Mouse (Mus musculus): ENCODE measurements at regions not wholly inside any gene's neighbourhood (a gene's known extent, or its start where the extent isn't known, plus 50 kb on each side); places are given as distances from the start of the nearest gene placed in this dataset.

DNA sequence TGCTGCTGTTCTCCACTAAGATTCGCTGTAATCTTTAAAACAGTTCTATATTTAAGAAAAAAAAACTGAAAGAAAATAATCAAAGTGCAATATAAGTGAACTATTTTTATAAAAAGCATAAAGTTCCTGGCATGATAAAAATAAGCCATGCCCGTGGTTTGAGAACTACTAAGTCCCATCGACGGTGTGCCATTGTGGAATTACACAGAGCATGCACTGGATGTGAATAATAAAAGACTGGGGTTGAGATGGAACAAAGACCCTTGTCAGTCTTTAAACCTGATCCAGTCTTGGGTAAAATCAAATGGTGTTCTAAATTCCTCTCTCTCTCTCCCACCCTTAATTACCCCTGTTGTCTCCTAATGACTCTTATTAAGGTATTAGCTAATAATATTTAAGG is 137.7 kb upstream of the Gpc5 start:
- Histone ChIP-seq H3K9me3 (replicated peaks; ENCODE audit: insufficient read depth, low read length) (no peaks in the 10 kb centered on the region), H3K9ac (ENCODE audit: control insufficient read depth, low read depth, low read length, poor library complexity, severe bottlenecking) (no peak overlapping the region), H3K27me3 (ENCODE audit: control insufficient read depth in 1 of 2, insufficient read depth in 2 of 2, low read length in 2 of 2) (peaks cover 11 to 15% of the 10 kb centered on the region in 2 experiments), H3K27ac (ENCODE audit: control insufficient read depth, low read depth, low read length) (no peak overlapping the region), H3K36me3 (ENCODE audit: control insufficient read depth in 1 of 2, insufficient read depth in 2 of 2, low read length in 2 of 2) (peaks cover 0 to 14% of the 10 kb centered on the region in 2 experiments; a peak in 2 of 4 replicates), H3K4me1 (ENCODE audit: control insufficient read depth in 1 of 2, insufficient read depth in 2 of 2, low read length in 2 of 2) (peaks cover 6 to 22% of the 10 kb centered on the region in 2 experiments; a peak in 3 of 4 replicates), H3K79me2 (ENCODE audit: control insufficient read depth, insufficient read depth, low read length, poor library complexity) (no peaks in the 10 kb centered on the region), H3K4me3 (ENCODE audit: control insufficient read depth in 1 of 2, insufficient read depth in 1 of 2, low read depth in 2 of 2, low read length in 2 of 2) (no peak overlapping the region)
- no peak for DNase-seq (ENCODE audit: low read depth, low spot score)
- TF ChIP-seq MEF2A (IDR thresholded peaks at IDR 0.05; ENCODE audit: extremely low read depth, insufficient replicate concordance, low read depth, low read length, poor library complexity, severe bottlenecking) (no peak), MYB (IDR thresholded peaks at IDR 0.05; ENCODE audit: low read depth, low read length) (no peak), CHD1 (IDR thresholded peaks at IDR 0.05; ENCODE audit: low read depth, low read length) (no peak), SMC3 (IDR thresholded peaks at IDR 0.05; ENCODE audit: low read depth, low read length) (no peak), POLR2A (IDR thresholded peaks at IDR 0.05; ENCODE audit: control insufficient read depth in 1 of 2, insufficient read depth in 1 of 2, low read depth in 1 of 2, low read length in 2 of 2, poor library complexity in 1 of 2) (no peak), GATA1 (IDR thresholded peaks at IDR 0.05; ENCODE audit: low read depth, low read length) (no peak), UBTF (IDR thresholded peaks at IDR 0.05; ENCODE audit: borderline replicate concordance, insufficient read depth, low read depth, low read length) (no peak), POLR2AphosphoS2 (IDR thresholded peaks at IDR 0.05; ENCODE audit: low read length) (no peak), NELFE (IDR thresholded peaks at IDR 0.05; ENCODE audit: low read depth, low read length) (no peak), ETS1 (IDR thresholded peaks at IDR 0.05; ENCODE audit: low read depth, low read length) (no peak)

- Histone ChIP-seq H3K79me2 (ENCODE audit: control insufficient read depth, insufficient read depth, low read length, poor library complexity) (no peaks in the 10 kb centered on the region), H3K4me3 (ENCODE audit: control insufficient read depth in 1 of 2, insufficient read depth in 1 of 2, low read depth in 2 of 2, low read length in 2 of 2) (no peak overlapping the region), H3K27ac (ENCODE audit: control insufficient read depth, low read depth, low read length) (no peak overlapping the region), H3K36me3 (ENCODE audit: control insufficient read depth in 1 of 2, insufficient read depth in 2 of 2, low read length in 2 of 2) (peaks cover 0 to 14% of the 10 kb centered on the region in 2 experiments; a peak in 2 of 4 replicates), H3K9me3 (replicated peaks; ENCODE audit: insufficient read depth, low read length) (no peaks in the 10 kb centered on the region), H3K27me3 (ENCODE audit: control insufficient read depth in 1 of 2, insufficient read depth in 2 of 2, low read length in 2 of 2) (peaks cover 18 to 19% of the 10 kb centered on the region in 2 experiments), H3K4me1 (ENCODE audit: control insufficient read depth in 1 of 2, insufficient read depth in 2 of 2, low read length in 2 of 2) (peaks cover 6 to 22% of the 10 kb centered on the region in 2 experiments; a peak in 3 of 4 replicates), H3K9ac (ENCODE audit: control insufficient read depth, low read depth, low read length, poor library complexity, severe bottlenecking) (no peak overlapping the region)
- no peak for TF ChIP-seq TBP (IDR thresholded peaks at IDR 0.05; ENCODE audit: low read depth, low read length)
- no peak for TF ChIP-seq POLR2A (IDR thresholded peaks at IDR 0.05; ENCODE audit: control insufficient read depth in 1 of 2, insufficient read depth in 1 of 2, low read depth in 1 of 2, low read length in 2 of 2, poor library complexity in 1 of 2)
- TF ChIP-seq USF1 (IDR thresholded peaks at IDR 0.05; ENCODE audit: low read depth, low read length) = no peak
- TF ChIP-seq TCF12 (IDR thresholded peaks at IDR 0.05; ENCODE audit: low read depth, low read length) = no peak
- no peak for TF ChIP-seq HCFC1 (IDR thresholded peaks at IDR 0.05; ENCODE audit: low read depth, low read length)
- TF ChIP-seq ZNF384 (IDR thresholded peaks at IDR 0.05; ENCODE audit: low read depth, low read length) = no peak
- TF ChIP-seq E2F4 (IDR thresholded peaks at IDR 0.05; ENCODE audit: borderline replicate concordance, low read depth, low read length) = no peak
- TF ChIP-seq ZMIZ1 (IDR thresholded peaks at IDR 0.05; ENCODE audit: low read depth, low read length) = no peak
- no peak for TF ChIP-seq MYB (IDR thresholded peaks at IDR 0.05; ENCODE audit: low read depth, low read length)
- no peak for TF ChIP-seq MXI1 (IDR thresholded peaks at IDR 0.05; ENCODE audit: low read depth, low read length)
- TF ChIP-seq USF2 (IDR thresholded peaks at IDR 0.05; ENCODE audit: borderline replicate concordance in 1 of 2, insufficient read depth in 1 of 2, low read depth in 1 of 2, low read length in 2 of 2) = no peak
- no peak for TF ChIP-seq ETS1 (IDR thresholded peaks at IDR 0.05; ENCODE audit: low read depth, low read length)
- no peak for TF ChIP-seq GABPA (IDR thresholded peaks at IDR 0.05; ENCODE audit: low read depth, low read length)
- no peak for TF ChIP-seq ELF1 (IDR thresholded peaks at IDR 0.05; ENCODE audit: low read depth, low read length)
- TF ChIP-seq ZC3H11A (IDR thresholded peaks at IDR 0.05; ENCODE audit: low read depth, low read length) = no peak
- TF ChIP-seq UBTF (IDR thresholded peaks at IDR 0.05; ENCODE audit: borderline replicate concordance, insufficient read depth, low read depth, low read length) = no peak
- no peak for TF ChIP-seq GATA1 (IDR thresholded peaks at IDR 0.05; ENCODE audit: low read depth, low read length)
- no peak for DNase-seq (ENCODE audit: low read depth, low spot score)
Observed at GRCm38 (mm10) chr14:114955572-114955971, 136.4 kb upstream of the Gpc5 start.
